Mouse (Mus musculus) olfactory bulb, adult 2 months (tissue): ENCODE results near the gene Ndufs8.

Source experiments
- CTCF ChIP-seq: fragments of 200-500 bp; IDR thresholded peaks from 2 replicates; pipeline ENCODE4 v1.5.1; 2012; ENCODE audit warnings: low read depth, mild to moderate bottlenecking, low read length, moderate library complexity; ENCODE audit not compliant: insufficient read depth
- POLR2A ChIP-seq: fragments of 200-500 bp; IDR thresholded peaks from 2 replicates; pipeline ENCODE4 v1.6.1; 2012; ENCODE audit warnings: mild to moderate bottlenecking, low read depth, low read length, moderate library complexity; ENCODE audit not compliant: insufficient read depth

GRCm38 (mm10) chr19:3919928-3920327 lies 7.4 kb upstream of the Ndufs8 start:
- TF ChIP-seq POLR2A (no peak), CTCF (no peak)
